Mouse (Mus musculus) liver, embryonic 14 days (tissue): ENCODE measurements around the gene Glt1d1. TPM values are rescaled to one million over a fixed set of nuclear protein-coding genes. Genes with fewer than 3 reads are reported as not detected.

Experiments
- polyA plus RNA-seq: library from polyadenylated mRNA; depleted of rRNA; stranded (reverse); fragments of >200 nt; gene quantifications from 2 replicates; pipeline ENCODE4 v1.2.3, GENCODE M21; 2012; rRNA removed

The Glt1d1 gene
- 0.12 and 0.15 TPM in 2 replicates for polyA plus RNA-seq

GRCm38 (mm10) chr5:127632167-127633145 is at the start of gene Glt1d1, which contains the start of gene Slc15a4:
Glt1d1 (plus strand) TSS chr5:127632262.
Slc15a4 (minus strand) TSS chr5:127632897.

Other genes with a start within 250 kb of the Glt1d1 start
- 5.0 and 6.7 TPM in 2 replicates for gene Slc15a4, start 635 bp downstream of the Glt1d1 start, polyA plus RNA-seq